Mouse (Mus musculus): Measurements from ENCODE around the gene Dclk3.

The Dclk3 gene

DNA sequence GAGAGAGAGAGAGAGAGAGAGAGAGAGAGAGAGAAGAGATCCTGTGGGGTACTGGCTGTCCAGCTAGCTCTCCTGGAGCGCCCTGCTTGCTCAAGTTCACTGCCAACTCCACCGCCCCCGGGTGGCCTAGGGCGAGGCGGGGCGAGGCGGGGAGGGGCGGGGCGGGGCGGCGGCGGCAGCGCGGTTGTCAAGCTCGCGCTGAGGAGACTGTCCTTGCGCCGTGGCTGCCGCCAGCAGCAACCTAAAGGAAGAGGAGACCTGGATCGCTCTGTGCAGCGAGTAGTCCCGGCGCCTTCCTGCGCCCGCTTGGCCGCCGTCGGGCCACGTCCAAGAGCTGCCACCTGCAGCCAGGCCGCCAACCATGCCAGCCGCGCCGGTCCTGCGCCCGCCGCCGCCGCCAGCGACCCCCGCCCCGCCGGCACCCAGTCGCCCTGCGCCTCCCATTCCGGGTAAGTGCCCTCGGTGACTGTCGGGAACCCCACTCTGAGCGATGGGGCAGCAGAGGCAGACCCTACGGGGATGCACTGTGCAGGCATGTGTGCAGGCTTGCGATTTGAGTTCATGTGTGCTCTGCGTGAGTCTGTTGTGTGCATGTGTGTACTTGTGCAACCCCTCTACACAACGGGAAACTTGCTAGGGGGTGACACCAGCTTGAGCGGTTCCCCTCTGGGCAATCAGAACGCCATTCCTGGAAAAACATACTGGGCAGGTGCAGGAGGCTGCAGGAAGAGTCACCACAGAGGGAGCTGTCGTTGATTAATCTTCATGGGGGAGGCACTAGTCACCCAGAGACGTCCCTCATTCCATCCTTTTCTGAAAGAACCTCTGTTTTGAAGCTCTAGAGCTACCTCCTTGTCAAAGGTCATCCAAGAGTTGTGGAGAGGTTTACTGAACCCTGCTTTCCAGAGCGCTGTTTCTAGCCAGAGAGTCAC is at the start of gene Dclk3:
Gene Dclk3 (plus strand): TSS at position 178 of the 932 bp plus-strand sequence.
- no peak for DNase-seq (ENCODE audit: low read depth)

DNA sequence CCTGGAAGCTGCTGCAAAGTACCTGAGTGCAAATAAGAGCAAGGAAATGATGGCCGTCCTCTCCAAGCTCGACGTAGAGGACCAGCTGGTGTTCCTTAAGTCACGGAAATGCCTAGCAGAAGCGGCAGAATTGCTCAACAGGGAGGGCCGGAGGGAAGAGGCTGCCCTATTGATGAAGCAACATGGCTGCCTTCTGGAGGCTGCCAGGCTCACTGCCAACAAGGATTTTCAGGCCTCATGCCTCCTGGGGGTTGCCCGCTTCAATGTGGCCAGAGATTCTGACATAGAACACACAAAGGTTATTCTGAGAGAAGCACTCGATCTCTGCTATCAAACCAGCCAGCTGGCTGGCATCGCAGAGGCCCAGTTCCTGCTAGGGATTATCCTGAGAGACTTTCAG is 48.9 kb upstream of the Dclk3 start:
- DNase-seq (ENCODE audit: low read depth): no peak

DNA sequence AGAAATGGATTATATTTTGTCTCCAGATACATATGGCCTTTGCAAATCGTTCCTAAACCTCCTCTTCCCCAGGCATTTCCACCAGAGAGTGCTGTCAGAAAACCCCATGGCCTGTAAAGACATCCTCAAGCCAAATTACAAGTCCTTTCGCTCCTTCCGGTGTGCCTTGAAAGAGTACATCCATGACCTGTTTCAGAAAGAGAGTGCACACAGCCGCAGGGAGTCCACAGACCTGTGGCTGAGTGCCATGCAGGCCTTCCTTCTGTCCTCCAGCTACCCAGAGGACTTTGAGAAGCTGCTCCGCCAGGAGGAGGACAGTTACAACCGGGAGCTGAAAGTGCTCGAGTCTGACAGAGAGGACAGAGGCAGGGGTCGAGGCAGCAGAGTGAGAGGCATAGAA is 47.8 kb upstream of the Dclk3 start:
- DNase-seq (ENCODE audit: low read depth): no peak

DNA sequence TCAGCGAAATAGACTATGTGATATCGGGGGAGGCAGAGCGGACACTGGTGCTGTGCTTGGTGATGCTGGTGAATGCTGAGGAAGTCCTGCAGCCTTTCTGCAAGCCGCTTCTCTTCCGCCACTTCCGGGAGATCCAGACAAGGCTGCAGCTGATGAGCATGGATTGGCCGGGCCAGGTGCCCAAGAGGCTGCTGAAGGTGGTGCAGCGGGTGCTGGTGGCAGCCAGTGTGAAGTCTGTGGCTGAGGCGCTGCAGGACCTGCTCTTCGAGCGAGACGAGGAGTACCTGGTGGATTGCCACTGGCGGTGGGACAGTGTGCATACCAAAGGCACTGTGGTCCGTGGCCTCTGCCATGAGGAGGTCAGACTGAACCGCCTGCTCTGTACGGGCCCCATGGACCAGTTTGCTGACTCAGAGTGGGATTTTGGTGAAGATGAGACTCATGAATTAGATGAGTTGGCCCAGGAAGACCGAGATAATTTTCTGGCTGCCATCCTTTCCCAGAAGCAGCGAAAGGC is 46.9 kb upstream of the Dclk3 start:
- DNase-seq (ENCODE audit: low read depth): no peak

DNA sequence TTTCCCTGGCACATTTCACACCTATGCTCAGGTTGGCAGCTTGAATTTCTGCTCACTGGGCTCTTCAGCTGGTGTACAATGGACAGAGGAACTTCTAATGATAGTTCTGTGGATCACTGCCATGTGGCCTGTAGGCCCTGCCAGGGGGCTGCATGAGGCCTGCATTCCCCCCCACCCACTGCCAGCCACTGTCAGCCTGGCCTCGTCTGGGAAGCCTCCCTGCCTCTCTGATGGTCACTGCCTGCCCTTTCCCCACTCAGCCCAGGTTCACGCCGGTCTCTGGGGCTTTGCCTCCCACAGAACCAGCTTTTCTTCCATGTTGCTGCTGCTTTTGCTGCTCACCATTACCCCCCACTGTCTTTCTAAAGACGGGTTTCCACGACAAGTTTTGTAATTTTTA is 43.6 kb upstream of the Dclk3 start:
- no peak for DNase-seq (ENCODE audit: low read depth)

DNA sequence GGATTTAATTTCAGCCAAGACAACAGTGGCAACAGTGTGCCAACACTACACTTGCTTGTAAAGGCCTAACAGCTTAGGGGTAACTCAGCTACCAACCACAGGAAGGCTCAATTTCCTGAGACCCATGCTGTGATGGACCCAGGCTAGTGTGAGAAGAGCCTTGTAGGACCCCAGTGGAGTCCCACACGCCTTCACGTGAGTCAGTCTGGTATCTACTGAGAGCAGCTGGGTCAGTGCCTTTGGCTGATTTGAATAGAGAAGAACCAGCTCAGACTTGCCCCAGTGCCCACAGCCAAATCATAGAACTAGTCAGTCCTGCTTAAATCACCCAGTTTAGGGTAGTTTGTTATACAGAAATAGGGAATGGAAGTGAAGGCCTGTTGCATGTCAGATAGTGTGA is 40.8 kb upstream of the Dclk3 start:
- DNase-seq (ENCODE audit: low read depth): no peak

DNA sequence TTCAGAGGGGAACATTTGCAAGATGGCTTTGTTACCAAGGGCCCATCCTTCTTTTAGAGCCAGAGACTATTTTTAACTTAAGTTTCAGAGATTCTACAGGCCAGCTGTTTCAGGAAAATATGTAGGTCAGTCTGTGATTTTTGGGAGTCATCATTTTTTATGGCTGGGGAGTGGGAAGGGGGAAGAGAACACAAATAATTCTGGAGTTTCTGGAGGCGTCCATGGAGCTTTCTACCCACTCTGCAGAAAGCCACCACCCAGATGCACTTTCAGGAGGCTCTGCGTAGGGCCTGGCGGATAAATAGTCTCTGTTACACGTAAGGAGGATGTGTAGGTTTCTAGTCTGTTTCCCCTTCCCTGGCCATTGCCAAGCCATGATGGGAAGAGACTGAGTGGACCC is 38.8 kb upstream of the Dclk3 start:
- DNase-seq (ENCODE audit: low read depth): no peak

DNA sequence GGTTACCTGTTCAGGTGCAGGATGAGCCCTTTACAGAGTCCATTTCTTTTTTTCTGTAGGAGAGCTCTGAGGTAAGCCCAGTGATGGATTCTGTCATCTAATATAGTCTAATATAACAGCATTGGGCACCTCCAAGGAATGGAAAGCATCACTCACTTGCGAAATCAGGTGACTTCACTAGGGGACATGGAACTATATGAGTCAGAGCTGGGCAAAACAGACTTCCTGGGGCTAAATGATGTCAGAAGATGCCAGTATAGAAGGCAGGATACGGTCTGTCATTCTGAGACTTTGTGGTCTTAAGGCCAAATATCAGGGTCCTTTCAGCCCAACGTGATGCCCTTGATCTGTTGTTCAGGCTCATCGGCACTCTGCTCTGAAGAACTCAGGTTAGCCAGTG is 35.7 kb upstream of the Dclk3 start:
- DNase-seq (ENCODE audit: low read depth): no peak

DNA sequence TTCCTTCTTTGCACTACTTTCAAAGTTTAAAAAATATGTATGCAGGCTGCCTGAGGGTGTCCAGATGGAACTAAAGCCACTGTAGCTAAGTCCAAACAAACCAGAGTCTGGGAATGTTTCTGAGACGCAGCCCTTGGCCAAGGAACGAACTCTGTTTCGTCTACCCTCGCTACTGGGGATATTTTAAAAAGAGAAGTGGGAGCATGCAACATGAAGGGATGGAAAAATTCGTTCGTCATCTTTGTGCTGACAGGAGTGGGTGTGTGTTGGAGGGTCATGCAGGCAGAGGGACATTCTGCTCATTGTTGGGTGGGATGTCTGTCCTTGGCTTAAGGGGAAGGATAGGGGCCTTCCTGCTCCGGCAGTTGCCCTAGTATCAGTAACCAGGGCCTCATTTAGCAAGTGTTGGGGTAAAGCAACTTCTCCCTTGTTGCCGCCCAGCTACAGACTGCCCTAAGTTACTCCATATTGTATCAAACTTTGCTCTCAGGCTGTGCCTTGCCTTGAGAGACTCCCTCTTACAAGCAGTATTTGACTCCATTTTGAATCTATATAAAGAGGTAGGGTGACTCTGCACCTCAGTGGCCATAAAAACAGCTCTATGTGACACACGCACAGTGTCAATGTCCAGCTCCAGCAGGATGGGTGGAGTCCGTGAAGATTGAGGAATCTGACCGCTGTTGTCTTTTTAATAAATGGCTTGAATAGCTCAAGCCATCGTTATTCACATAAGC is 34.4 kb upstream of the Dclk3 start:
- no peak for DNase-seq (ENCODE audit: low read depth)

DNA sequence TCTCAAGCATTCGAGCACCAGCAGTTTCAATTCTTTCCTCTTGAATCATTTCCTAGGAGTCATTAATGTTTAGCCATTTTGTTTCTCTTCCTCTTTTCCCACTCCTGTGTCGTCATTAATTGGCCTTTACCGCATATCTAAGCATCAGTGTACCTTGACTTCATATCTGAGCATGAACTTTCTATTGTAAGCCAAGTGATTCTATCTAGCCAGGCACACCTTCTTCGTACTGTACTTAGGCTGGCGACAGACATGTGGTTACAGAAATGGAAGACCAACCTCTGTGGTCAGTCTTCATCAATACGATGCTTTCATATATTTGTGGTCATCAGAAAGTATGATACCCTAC is 33.8 kb upstream of the Dclk3 start:
- no peak for DNase-seq (ENCODE audit: low read depth)

DNA sequence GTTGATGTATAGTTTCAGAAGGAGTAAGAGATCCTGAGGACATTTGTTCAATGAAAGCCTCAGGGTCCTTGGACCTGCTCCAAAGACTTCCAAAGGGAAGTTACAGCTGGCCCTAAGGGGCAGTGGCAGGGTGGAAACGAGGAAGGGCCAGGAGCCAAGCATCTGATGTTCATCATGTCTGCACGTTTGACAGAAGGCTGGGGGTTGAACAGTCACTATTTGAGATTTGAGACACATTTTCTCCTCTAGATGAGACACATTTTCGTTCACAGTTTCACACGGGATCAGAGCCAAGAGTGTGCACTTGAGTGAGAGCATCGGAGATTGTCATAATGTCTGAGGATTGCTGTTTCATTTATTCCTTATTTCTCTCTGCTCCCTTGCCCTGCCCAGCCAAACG is 30.9 kb upstream of the Dclk3 start:
- no peak for DNase-seq (ENCODE audit: low read depth)

DNA sequence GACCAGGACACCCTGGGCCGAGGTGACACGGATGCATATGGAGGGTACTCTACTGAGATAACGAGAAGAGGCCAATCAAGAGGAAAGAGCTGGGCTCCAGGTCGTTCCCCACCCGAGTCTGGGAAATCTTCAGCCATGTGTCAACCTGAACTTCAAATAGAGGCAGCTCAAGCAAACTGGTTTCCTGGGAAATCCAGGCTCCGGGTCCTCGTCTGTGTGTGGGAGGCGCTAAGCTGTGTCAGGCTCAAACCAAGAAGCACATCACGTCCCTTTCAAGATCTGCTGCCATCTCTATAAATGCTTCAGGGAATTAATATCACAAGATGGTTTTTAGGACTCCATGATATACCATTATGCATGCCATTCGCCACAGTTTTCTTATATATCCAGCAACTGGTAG is 30.5 kb upstream of the Dclk3 start:
- no peak for DNase-seq (ENCODE audit: low read depth)

DNA sequence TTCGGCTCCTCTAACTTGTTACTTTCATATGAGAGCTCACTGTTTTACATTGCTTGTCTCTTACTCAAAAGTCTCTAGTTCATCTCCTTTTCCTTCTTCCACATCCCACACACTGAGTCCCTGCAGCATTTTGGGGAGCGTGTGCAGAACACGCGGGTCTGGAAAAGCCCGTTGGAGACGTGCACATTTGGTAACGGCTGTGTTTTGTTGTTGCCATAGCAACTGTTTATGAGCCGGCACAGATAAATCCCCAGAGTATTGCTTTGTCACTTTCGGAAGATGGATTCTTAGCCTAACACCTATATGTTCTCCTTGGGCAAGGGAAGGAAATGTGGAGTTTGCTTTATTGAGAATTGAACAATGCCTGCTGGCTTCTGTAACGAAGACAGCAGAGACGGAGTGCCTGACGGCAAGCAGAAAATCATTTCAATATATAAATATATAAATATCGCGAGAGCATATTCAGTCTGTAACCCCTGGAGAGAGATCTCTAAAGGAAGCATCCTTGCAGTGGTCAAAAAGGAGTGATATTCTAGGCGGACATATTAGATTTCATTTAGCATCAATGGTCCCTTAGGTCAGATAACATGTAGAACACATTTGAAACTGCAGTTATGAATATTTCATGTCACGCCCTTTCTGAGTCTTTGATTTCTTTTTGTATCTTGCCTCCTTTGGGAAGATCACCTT is 26.3 kb upstream of the Dclk3 start:
- no peak for DNase-seq (ENCODE audit: low read depth)

DNA sequence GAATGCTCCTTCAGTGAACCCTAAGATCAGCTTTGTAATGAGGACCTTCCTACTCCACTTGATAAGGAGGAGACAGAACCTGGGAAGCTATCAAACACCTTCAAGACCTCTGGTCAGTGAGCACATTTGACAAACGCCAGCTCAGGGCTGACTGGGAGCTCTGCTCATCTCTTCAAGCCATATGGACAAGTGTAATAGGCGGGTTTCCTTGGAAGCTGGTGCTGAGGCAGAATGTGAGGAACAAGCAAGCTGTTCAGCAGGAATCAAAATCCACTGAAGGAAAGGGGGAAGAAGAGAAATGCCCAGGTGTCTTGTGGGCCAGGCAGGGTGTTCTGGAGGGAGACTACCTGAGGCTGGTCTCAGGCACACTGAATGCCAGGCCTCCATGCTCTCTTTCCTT is 17.0 kb upstream of the Dclk3 start:
- DNase-seq (ENCODE audit: low read depth): no peak

DNA sequence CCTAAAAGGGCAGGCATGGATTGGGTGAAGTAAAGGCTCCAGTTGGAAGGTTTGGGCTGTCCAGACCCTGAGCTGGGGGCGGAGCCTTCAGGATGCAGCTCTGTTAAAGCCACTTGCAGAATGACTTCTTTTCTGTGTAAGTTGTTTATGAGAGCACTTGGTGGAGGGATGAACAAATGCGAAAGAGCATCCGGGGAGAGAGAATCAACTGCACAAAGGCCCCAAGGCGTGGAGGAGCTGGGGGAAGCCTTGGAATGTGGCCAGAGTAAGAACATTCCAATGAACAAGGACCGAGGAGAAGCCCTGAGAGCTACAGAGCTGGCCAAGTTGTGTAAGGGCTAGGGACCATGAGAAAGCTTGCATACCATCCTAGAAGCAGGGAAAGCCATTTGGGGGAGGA is 16.3 kb upstream of the Dclk3 start:
- no peak for DNase-seq (ENCODE audit: low read depth)

DNA sequence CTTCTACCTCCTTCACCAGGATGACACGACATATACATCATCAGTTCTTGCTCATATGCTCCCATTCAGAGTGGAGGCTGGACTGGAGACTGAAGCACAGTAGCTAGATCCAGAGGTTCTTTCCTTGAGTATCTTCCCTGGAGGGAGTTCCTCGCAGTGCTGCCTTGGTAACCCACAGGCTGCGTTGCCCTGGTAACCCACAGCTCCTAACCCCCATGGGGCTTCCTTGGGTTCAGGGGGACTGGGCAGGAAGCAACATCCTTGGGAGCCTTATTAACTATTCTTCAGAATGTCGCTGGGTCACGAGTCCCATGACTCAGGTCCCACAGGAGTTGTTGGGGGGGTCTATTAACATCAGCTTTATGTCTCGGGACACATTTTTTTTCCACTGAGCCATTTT is 13.8 kb upstream of the Dclk3 start:
- DNase-seq (ENCODE audit: low read depth): no peak

DNA sequence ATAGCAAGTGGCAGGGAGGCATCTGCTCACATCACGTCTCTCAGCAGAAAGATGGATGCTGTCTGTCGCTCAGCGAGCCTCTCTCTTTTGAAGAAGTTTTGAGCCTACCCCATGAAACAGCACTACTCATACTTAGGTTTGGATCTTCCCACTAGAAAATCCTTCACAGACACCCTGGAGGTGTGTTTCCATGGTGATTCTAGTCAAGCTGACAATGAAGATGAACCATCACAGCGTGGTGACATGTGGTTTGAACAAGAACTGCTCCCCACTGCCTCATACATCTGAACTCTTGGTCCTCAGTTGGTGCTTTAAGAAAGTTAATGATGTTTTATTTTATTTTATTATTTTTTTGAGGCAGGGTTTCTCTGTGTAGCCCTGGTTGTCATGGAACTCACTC is 12.9 kb upstream of the Dclk3 start:
- DNase-seq (ENCODE audit: low read depth): no peak

DNA sequence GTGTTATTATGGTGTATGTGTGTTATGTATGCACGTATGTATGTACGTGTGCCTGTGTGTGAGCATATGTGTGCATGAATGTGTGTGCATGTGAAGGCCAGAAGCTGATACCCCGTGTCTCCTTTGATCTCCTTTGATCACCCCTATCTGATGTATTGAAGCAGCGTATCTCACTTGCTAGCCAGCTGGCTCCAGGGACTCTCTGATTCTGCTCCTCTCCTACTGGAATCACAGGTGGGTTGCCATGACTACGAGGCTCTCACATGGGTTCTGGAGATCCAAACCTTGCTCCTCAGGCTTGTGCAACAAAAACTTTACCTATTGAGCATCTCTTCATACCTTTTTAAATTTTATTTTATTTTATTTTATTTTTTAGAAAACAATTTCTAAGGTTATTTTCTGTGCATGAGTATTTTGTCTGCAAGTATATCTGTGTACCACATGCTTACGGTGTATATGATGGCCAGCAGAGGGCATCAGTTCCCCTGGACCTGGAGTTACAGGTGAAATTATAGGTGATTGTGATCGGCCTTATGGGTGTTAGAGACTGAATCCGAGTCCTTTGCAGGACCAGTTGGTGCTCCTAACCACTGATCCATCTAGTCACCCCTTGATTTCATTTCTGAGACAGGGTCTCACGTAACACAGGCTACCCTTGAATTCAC is 10.9 kb upstream of the Dclk3 start:
- no peak for DNase-seq (ENCODE audit: low read depth)

DNA sequence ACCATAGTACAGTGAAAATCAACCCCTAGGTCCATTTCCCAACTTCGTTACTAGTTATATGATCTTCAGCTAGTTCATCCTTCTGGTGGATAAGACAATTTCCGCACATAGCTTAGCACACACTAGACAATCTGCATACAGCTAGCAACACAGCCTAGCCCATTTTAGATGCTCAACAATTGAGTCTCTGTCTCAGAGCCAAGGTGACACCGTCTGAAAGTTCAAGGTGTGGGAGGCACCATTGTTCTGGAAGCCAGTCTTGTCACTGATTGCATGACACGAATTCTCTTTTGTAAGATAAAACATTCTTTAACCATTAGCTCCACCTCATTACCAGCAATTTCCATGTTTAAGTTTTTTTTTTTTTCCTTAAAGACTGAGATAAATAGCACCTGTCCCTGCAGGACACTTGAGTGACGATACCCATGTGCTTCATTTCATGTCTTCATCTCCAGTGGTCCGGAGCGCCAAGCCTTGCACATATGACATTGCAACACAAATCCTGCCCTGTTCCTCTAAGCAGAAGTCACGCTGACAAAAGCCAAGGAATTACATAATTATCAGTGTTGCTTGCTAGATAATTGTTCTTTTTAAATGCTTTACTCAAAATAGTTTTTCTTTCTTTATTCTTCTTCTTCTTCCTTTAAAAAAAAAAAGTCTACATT is 10.1 kb upstream of the Dclk3 start:
- no peak for DNase-seq (ENCODE audit: low read depth)

DNA sequence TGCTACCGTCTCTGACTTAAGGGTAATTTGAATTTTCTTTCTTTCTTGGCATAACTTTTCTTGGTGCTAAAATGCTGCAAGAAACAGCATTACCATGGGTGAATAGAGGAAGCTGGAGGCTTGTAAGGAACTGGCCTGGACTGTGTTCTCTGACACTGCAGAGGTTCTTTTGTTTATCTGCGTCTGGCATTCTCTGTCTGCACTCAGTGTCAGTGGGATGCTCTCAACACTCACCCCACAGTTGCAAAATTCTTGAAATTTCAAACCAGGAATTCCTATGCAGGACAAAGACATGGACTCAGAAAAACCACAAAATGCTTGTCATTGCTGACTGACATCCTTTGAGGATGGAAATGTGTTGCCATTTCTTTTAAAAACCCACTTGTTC is 9.5 kb upstream of the Dclk3 start:
- DNase-seq (ENCODE audit: low read depth): no peak

DNA sequence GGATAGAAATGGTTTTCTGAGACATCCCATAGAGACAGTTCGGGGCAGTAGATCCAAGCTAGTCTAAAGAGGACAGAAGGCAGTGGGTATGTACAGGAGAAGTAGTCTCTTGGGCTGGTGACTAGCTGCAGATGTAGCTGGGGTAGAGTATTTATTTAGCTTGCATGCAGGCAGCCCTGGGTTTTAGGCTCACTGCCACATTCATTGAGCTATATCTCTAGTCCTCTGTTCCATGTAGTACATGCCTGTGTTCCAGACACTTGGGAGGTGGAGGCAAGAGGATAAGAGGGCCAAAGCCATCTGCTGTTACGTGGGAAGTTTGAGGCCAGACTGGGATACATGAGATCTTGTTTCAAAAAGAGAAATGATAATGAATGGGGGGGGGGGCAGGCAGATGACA is 3.5 kb upstream of the Dclk3 start:
- no peak for DNase-seq (ENCODE audit: low read depth)

DNA sequence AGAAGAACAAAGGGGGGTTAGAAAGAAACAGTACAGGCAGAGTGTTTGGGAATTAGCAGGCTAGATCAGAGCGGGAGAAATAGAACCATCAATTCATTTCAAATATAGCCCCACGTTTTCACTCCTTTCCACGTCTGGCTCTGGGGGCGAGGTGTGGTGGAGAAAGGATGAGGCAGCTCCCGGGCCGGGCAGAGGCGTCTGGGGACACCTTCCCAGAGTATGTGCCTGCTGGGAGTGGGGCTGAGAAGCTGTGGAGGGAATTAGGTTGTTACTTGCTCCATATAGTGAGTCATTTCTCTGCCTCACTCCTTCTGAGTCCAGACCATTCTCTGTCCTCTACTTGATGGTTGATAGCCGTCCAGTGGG is 938 bp downstream of the Dclk3 start:
- DNase-seq (ENCODE audit: low read depth): no peak

Measured in induced T-regulatory cell, adult 2 months (primary cell).